Mouse (Mus musculus) urinary bladder, adult 18-20 months (tissue): Measurements from ENCODE around the gene Ccdc13.

ENCODE experiments used
- DNase-seq, 2 experiments: peaks; one replicate each; pipeline ENCODE4 v3.0.0; 2022; ENCODE audit warnings: low spot score in 2 of 2, mixed read lengths in 2 of 2

Ccdc13 gene

DNA sequence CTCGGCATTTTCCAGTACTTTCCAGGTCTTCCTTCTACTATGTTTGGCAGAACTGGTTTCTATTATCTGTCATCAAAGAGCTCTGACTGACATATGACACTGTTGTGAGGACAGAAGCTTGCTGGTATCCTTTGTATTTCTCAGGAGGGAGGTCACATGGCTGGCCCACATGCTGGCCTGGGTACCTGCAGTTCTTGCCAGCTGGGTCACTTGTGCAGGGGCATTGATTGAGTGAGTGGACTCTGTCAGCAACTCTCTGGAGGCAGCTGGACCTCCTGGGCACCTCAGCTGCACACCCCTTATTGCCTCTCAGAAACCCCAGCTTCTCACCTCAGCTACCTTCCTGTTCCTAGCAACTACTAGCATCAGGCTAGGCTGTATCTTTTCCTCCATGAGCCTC is 31.7 kb downstream of the Ccdc13 start:
- no peak for DNase-seq

DNA sequence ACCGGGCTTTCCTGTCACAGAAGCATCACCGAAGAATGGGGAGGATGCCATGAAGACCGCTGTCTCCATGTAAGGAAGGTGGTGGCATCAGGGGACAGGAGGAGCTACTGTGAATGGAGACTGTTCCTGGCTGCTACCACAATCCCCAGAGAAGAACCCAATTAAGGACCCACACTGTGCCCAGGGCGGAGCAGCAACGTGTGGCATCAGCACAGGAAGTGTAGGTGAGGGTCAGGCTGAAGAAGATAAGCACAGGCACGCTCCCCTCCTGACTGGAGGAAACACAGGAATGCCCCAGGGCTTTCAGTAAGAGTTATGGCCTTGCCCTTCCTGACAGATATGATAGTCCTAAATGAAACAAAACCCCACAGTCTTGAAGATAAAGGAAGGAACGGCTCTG is 36.5 kb downstream of the Ccdc13 start:
- DNase-seq: no peak

DNA sequence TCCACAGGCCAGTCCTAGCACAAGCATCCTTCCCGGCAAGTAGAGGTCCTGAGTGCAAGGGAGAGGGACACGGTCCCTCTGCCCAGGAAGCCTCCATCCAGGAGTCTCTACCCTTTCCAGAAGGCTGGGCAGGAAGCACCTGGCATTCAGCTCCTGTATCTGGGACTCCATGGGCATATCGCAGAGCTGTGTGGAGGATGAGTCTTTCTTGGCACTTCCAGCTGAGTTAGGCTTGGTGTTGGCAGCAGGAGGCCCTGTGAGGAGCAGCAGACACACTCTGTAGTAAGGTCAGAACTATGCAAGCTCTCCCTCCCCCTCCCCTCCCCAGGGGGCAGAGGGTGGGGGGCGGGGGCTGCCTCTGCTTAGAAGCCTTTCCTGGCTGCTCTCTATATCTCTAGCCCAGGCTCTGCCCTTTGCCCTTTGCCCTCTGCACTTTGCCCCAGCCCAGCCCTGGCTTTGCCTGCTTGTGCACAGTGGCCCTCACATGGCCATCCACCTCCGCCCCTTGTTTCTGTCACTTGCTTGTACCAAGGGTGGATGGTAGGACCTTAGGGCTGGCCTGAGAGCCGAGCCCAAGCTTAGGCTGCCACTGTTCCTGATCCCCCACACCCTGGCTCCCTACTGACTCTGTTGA is 40.3 kb downstream of the Ccdc13 start:
- no peak for DNase-seq

DNA sequence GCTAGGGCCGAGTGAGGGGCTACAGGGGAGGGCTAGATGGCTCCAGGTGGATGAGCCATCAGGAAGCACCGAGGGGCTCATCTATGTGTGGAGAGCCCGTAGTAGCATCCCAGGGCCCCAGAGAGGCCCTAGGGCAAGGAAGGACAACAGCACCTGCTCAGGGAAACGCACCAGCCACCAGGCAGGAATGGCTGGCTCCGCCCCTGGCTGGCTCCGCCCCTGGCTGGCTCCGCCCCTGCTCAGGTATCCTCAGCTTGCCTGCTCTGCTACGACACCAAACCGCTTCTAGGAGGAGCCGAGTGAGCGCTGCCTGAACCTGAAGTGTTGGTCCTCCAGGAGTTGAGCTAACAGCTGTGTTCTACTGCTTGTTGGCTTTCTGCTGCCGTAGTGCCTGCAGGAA is 41.5 kb downstream of the Ccdc13 start:
- DNase-seq: peak in 1 of 2 experiments; percentile 25

DNA sequence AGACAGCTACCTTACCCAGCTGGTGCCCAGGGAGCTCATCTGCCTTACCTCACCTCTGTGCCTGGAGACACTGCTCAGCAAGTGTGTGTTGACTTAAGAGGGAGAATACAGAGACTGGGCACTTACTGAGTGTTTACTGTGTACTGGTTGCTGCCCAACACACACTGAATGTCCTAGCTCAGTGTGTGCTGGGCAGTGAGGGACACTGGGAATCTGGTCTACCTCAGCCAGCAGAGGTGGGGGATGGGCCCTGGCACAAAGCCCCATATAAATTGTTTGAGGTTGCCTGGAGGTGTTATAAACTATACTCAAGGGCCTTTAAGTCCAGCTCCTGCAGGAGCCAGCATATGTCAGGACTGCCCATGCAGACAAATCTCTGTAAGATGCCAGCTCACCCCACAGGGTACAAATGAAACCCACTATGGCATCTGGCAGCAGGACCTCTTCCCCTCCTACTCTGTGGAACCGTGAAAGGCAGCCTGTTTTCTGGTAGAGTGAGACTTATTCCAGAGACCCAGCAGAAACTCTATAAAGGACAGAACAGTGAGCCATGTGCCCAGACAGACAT is 44.2 kb downstream of the Ccdc13 start:
- no peak for DNase-seq

DNA sequence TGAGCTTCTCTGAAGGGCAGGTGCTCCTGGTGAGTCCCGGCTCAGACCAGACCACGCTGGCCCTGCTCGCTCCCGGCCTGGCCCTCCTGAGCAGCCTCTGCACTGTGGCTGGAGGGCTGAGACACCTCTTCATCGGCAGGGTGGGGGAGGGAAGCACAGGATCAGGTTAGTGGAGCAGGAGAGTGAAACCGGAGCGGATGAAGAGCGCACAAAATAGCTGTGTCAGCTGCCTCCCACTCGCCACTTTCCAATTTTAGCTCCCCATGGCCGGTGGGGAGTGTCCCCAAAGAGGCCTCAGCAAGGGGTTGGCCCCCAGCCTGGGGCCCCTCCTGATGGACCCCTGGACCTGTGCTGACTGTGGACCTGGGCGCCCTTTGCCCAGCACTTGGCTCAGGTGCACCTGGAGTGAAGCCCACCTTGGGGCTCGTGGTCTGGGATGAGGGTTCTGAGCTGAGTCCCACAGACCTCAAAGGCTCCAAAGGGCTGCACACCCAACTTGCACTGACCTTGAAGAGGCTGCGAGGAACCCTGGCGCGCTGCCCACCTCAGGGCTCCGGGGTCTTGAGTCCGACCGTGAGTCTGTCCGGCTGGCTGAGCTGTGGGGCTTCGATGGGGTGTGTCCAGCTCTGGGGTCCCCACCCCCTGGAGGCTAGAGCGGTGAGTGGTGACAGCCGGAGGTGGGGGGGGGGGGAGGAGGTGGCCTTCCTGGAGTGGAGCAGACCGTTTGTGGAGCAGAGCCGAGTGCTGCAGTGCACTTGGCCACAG is 47.3 kb downstream of the Ccdc13 start, which contains the start of gene Hhatl:
Gene Hhatl, minus strand, starts transcription at position 751 of the 765 bp plus-strand sequence.
- DNase-seq: no peak

DNA sequence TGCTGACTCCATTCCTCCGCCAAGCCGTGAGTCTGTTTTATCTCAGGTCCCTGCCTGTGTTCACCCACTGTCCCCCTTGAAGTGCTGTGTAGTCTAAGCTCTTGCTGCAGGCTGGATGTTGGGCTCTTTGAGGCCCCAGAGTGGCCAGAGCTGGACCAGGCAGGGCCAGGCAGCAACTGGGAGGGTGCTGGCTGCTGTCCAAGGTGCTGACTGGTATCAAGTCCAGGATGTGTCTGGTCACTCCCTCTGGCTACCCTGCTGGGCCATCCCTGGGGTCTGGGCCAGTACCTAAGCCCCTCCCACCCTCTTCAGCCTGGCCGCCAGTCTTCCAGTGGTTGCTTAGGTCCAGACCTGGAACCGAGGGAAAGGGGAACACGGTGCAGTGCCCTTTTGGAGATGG is 48.1 kb downstream of the Ccdc13 start:
- DNase-seq: peak; percentile 22 to 38

DNA sequence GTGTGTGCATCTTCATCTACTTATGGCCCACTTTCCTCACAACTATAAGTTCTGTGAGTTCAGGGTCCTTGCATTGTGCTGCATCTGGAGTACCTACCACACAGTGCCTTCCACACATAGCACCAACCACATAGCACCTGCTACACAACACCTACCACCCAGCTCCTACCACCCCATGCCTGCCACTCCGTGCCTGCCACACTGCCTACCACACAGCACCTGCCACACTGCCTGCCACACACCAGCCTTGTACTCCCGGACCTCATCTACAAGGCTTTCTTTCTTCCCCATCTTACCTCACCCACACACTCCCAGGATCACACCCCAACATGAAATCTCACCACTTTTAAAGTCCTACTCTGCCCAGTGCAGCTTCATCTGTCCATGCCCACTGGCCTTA is 52.9 kb downstream of the Ccdc13 start:
- no peak for DNase-seq

DNA sequence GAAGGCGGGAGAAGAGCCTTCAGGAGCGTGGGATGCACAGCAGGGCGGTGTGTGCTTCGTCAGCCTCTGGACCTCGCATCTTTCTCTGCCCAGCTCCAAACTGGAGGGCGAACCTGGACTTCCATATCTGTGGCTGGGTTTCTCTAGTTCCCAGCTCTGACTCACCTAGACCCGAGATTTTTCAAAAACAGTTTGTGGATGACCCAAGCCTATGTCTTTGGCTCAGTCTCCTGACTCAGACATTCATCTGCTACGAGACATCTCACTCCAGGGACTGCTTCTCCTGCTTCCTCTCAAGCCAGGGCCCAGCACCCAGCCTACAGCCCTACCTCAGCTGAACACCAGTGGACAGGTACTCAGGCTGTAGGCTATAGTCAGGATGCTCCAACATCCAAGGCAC is 54.0 kb downstream of the Ccdc13 start:
- no peak for DNase-seq

DNA sequence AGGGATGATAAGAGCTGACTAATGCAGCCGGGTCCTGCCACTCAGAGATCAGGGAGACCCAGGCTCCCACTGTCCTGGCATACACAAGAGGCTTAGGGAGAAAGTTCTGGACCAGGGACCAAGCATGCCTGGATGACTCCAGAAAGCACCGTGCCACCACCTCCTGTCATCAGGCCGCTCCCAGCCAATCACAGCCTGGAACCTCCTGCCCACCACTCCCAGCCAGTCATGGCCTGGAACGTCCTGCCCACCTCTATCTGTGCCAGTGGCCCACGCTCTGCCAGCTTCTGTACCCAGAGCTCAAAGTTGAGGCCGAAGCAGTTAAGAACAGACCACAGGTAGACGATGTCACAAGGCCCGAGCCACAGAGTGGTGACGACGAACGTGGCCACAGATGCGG is 54.5 kb downstream of the Ccdc13 start:
- DNase-seq: no peak

DNA sequence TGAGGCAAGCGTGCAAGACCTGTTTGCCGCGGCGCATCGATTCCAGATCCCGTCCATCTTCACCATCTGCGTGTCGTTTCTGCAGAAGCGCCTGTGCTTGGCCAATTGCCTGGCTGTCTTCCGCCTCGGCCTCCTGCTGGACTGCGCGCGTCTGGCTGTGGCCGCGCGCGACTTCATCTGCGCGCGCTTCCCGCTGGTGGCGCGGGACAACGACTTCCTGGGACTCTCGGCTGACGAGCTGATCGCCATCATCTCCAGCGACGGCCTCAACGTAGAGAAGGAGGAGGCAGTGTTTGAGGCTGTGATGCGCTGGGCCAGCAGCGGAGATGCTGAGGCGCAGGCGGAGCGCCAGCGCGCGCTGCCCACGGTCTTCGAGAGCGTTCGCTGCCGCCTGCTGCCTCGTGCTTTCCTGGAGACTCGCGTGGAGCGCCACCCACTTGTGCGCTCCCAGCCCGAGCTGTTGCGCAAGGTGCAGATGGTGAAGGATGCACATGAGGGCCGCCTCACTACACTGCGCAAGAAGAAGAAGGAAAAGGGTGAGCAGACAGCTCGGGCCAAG is 61.1 kb downstream of the Ccdc13 start:
- no peak for DNase-seq

DNA sequence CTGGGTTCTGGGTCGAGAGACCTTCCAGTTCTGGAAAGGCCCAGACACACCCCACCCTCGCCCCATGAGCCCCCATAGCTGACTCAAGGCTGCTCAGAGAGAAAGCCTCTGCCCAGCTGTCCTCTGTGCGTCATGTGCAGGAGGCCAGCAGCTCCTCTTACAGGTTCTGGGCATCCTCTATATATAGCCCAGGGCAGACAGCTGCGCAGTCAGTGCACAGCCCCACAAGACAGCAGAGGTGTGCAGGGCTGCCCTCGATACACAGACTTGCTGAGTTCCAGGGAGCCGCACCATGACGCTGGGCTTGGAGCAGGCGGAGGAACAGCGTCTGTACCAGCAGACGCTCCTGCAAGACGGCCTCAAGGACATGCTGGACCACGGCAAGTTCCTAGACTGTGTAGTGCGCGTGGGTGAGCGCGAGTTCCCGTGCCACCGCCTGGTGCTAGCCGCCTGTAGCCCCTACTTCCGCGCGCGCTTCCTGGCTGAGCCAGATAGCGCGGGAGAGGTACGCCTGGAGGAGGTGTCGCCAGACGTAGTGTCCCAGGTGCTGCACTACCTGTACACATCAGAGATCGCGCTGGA is 61.7 kb downstream of the Ccdc13 start, which contains the start of gene Klhl40:
Gene Klhl40, plus strand, starts transcription at position 124 of the 582 bp plus-strand sequence.
- DNase-seq: no peak

DNA sequence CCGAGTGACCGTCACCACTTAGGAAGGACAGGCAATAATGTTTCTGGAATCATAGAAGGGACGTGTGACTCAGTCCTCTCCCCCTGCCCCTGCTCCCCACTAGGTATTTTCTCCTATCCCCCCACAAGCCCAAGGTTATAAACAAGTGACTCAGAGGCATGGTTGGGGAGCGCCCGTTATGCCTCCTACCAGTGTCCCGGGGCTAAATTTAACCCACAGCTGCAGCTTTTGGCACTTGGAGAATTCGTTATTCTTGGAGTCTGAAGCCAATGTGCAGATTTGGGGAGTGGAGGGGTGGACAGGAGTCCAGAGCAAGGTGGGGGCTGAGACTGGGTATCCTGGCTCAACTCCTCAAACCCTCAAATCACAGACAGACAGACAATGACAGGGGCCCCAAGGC is 62.8 kb downstream of the Ccdc13 start:
- DNase-seq: no peak

DNA sequence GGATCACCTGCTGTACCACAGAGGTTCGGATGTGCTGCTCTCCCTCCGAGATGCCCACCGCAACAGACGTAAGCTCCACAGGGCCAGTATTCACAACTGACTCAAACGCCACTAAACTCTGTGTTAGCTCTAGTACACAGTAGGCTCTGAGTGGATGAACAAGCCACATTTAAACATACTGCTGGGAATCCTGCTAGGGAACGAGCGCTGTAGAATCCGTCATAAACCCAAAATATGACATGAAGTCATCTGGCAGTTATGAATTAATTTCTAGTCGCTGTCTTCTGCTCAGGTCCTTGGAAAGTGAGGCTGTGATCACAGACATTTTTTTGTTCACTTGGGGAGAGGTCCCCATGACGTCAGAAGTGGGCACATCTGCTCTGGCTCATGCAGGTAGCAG is 63.3 kb downstream of the Ccdc13 start:
- DNase-seq: no peak

DNA sequence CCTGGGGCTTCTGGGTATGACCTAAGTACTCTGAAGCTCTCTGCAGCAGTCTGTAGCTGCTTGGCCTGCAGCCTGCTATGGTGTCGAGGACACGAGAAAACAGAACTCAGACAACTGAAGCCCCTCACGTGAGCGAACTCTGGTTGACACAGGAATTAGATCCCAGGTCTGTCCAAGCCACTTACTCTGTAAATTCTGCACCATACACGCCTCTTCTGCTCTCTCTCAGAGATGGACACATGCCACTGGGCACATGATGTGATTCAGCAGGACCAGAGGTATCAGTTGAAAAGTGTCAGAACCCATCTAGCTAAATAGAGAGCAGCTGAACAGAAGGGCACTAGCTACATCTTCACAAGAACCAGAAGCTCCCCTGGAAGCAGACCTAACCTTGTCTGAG is 66.8 kb downstream of the Ccdc13 start:
- no peak for DNase-seq

DNA sequence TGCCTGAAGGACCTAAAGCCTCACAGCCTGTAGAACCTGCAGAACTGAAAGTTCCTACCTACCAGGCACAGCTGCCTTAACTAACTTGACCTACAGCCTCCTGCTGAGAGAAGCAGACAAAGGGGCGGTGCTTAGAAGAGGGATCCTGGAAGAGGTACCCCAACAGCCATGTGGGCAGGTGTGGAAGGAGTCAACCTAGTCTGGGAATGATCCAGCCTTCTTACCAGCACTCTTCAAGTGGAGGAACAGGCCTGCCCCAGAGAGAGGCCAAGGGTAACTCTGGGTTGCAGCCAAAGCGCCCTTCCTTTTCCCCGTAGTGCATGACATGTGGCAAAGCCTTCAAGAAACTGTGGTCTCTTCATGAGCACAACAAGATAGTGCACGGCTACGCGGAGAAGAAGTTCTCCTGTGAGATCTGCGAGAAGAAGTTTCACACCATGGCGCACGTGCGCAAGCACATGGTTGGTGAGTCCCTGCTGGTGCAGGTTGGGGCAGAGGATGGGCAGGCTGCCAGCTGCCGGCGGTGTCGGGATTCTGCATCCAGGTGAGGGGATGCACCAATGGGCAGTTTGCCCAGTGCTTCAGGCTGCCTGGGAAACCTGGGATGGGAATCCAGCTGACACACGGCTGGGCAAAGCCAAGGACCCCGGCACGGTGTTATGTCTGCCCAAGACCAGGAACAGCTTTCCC is 74.0 kb downstream of the Ccdc13 start:
- DNase-seq: no peak

DNA sequence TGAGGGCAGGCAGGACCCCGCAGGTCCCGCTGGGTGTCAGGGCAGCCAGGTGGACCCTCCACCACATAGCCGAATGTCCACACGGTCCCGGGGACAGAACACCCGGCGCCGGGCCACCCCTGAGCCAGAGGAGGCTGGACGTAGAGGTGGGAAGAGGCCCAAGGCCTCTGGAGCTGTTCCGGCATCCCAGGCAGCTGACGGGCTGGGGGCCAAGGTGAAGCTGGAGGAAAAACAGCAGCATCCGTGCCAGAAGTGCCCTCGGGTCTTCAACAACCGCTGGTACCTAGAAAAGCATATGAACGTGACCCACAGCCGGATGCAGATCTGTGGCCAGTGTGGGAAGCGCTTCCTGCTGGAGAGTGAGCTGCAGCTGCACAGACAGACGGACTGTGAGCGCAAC is 75.5 kb downstream of the Ccdc13 start:
- DNase-seq: no peak

DNA sequence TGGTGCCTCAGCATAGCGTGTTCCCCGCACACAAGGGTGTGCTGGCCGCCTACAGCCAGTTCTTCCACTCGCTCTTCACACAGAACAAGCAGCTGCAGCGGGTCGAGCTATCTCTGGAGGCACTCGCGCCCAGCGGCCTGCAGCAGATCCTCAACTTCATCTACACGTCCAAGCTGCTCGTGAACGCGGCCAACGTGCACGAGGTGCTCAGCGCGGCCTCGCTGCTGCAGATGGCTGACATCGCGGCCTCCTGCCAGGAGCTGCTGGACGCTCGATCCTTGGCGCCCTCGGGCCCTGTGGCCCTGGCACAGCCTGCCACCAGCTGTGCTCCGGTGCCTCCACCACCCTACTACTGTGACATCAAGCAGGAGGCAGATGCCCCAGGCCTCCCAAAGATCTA is 76.5 kb downstream of the Ccdc13 start:
- DNase-seq: no peak

DNA sequence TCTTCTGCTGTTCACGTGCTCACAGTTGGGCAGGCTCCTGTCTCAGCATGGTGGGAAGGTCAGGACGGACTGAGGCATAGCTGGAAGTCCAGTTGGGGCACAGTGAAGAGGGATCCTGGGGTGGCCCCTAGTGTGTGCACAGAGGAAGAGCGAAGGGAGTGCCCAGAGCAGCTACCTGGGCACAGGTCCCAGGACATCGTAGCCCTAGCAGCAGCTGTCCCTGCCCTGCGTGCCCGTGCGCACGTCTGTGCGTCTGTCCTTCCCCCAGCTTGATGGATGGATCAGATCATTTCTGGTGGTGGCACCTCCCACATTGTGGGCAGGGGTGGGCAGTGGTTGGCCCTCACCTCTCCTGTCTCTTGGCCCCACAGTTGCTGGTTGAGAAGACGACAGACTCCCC is 77.0 kb downstream of the Ccdc13 start:
- DNase-seq: no peak

DNA sequence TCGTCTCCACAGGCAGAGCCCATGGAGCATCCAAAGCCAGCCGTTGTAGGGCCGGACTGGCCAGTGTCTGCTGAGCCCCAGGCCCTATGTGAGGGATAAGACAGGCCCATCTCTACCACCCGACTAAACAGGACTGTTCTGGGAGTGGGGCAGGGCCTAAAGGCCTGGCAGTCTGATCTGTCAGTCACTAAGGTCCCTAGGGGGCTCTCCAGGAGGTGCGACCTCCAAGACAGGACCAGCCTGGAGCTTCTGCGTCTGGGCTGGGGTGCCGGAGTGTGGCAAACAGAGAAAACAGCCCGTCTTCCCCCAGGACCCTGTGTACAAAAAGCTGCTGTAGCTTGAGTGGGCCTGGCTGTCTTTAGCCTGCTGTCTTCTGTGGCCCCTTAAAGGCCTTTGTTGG is 77.5 kb downstream of the Ccdc13 start:
- no peak for DNase-seq

DNA sequence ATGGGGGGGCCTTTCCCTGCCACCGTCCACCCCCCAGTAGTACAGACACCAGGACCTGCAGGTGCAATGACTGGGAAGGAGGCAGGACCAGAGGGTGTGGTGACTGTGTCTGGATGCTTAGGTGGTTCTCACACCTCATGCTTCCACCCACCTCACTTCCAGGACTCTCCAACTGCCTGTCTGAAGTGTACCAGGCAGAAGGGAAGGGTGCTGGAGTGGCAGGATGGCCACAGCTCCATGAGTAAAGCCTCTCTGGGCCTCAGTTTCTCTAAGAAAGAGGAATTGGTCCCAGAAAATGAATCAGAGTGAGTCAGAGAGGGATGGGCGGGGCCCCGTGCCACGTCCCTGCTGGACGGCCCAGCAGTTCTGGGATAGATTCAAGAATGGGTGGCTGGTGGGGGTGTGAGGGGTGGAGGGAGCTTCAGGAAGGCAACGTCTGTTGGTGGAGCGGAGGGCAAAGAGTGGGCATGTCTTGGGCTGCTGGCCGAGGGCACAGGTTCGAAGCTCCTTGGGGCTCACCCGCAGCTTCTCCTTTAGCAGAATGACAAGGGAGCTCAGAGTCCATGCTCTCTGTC is 78.1 kb downstream of the Ccdc13 start:
- DNase-seq: peak; percentile 17 to 29
